Mouse (Mus musculus): Measurements from ENCODE around the gene Gpn2. TPM values are rescaled to one million over a fixed set of nuclear protein-coding genes. Genes with fewer than 3 reads are reported as not detected.

Gpn2 gene
- total and polyA plus RNA-seq, 3 experiments, result 35.9 to 36.8 (median 36.2) TPM

GRCm38 (mm10) chr4:133552768-133553447 lies 31.3 kb upstream of the Gpn2 start, which contains the start of gene Nr0b2:
Gene Nr0b2 (plus strand): TSS chr4:133553376.
- DNase-seq (ENCODE audit: extremely low read depth), result no peak
- no peak within 1 kb of the TSS for H3K4me2 ChIP-seq (ENCODE audit: insufficient read depth, low read depth, poor library complexity, severe bottlenecking)
- H3K4me3 ChIP-seq (replicated peaks in 1 of 3; ENCODE audit: low read depth in 2 of 3, low read length in 2 of 3, poor library complexity in 1 of 3), result no peak within 1 kb of the TSS
- H3K27me3 ChIP-seq (replicated peaks), result peaks cover 15% of the 10 kb centered on the region
- in situ Hi-C loops (cut with MboI; ENCODE audit: low pct_ligation_motif_present, low pct_unique_long_range_greater_than_20kb, low sequenced_read_pairs) (no loop called here), dilution Hi-C loops (cut with MboI; ENCODE audit: extremely low pct_ligation_motif_present, extremely low pct_unique_long_range_greater_than_20kb, low sequenced_read_pairs) (no loop called here)
- H3K9ac ChIP-seq (ENCODE audit: insufficient read depth, low read depth), result no peak within 1 kb of the TSS
- no peak within 1 kb of the TSS for H3K27ac ChIP-seq (ENCODE audit: insufficient read depth, low read depth)
- peaks cover 9 to 10% of the 10 kb centered on the region in 2 experiments for H3K4me1 ChIP-seq (ENCODE audit: control insufficient read depth in 1 of 2, insufficient read depth in 2 of 2)
- H3K79me2 ChIP-seq (replicated peaks; ENCODE audit: control insufficient read depth, extremely low read depth, insufficient read depth, poor library complexity, severe bottlenecking), result no peaks in the 10 kb centered on the region
- H3K9me3 ChIP-seq (replicated peaks; ENCODE audit: low read length), result peaks cover 5% of the 10 kb centered on the region
- no peak for TF ChIP-seq PAX5 (IDR thresholded peaks at IDR 0.05; ENCODE audit: low read length)
- peak; percentile 27; the same call in 1 of the 2 replicates for TF ChIP-seq ZNF384 (IDR thresholded peaks at IDR 0.05; ENCODE audit: low read depth, low read length)
- TF ChIP-seq MAX (IDR thresholded peaks at IDR 0.05; ENCODE audit: low read length), result peak; percentile 50; the same call in 1 of the 2 replicates
- TF ChIP-seq JUND (conservative IDR thresholded peaks at IDR 0.05; ENCODE audit: low read depth, low read length), result no peak
- 0 out of 2 replicates have a peak, but pooled peaks have one; percentile 70 for TF ChIP-seq MYC (IDR thresholded peaks at IDR 0.05; ENCODE audit: low read depth, low read length)
- H3K36me3 ChIP-seq (replicated peaks in 1 of 2; ENCODE audit: control insufficient read depth in 1 of 2, insufficient read depth in 1 of 2, low read length in 1 of 2), result no peaks in the 10 kb centered on the region

DNA sequence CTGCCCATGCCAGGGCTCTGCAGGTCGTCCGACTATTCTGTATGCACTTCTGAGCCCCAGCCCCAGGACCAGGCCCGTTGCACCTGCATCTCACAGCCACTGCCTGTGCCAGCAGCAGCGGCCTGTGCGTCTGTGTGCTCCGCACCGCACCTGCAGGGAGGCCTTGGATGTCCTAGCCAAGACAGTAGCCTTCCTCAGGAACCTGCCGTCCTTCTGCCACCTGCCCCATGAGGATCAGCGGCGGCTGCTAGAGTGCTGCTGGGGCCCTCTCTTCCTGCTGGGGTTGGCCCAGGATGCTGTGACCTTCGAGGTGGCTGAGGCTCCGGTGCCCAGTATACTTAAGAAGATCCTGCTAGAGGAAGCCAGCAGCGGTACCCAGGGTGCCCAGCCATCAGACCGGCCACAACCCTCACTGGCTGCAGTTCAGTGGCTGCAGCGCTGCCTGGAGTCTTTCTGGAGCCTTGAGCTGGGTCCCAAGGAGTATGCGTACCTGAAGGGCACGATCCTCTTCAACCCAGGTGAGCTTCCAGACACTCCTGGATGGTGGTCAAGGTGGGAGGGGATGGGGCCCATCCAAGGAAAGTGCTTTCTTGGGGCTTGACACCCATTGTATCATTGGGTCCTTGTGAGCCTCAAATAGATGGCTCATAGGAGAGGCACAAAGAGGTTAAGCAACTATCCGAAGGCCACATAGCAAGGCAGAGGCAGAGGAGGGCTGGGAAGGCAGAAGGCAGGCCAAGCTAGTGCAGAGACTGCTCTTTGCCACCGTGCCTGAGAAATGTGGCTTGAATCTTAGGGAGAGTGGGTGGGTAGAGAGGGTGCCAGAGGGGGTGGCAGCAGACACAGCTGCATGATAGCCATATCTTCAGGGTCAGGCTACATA lies 30.5 kb upstream of the Gpn2 start:
- TF ChIP-seq MAFK (IDR thresholded peaks at IDR 0.05; ENCODE audit: insufficient replicate concordance, low read length) (no peak), GABPA (IDR thresholded peaks at IDR 0.05; ENCODE audit: insufficient replicate concordance, low read depth, low read length) (no peak), SIN3A (IDR thresholded peaks at IDR 0.05; ENCODE audit: low read length) (no peak), UBTF (IDR thresholded peaks at IDR 0.05; ENCODE audit: low read depth, low read length) (no peak), ELF1 (IDR thresholded peaks at IDR 0.05; ENCODE audit: low read depth, low read length) (no peak), SMC3 (IDR thresholded peaks at IDR 0.05; ENCODE audit: low read depth, low read length) (no peak), ZMIZ1 (IDR thresholded peaks at IDR 0.05; ENCODE audit: low read depth, low read length) (no peak)
- in situ Hi-C loops (cut with MboI; ENCODE audit: low pct_ligation_motif_present, low pct_unique_long_range_greater_than_20kb, low sequenced_read_pairs), result no loop called here
- H3K27ac ChIP-seq (ENCODE audit: insufficient read depth, low read depth), result no peak overlapping the region

More for the DNA sequence above, 30.5 kb upstream of the Gpn2 start:
- Histone ChIP-seq H3K4me3 (replicated peaks in 1 of 3; ENCODE audit: low read depth in 2 of 3, low read length in 2 of 3, poor library complexity in 1 of 3) (no peak overlapping the region), H3K9ac (ENCODE audit: insufficient read depth, low read depth) (no peak overlapping the region), H3K27me3 (replicated peaks) (peaks cover 19% of the 10 kb centered on the region), H3K4me2 (ENCODE audit: insufficient read depth, low read depth, poor library complexity, severe bottlenecking) (no peak overlapping the region), H3K9me3 (replicated peaks; ENCODE audit: low read length) (peaks cover 5% of the 10 kb centered on the region), H3K79me2 (replicated peaks; ENCODE audit: control insufficient read depth, extremely low read depth, insufficient read depth, poor library complexity, severe bottlenecking) (no peaks in the 10 kb centered on the region), H3K4me1 (ENCODE audit: control insufficient read depth in 1 of 2, insufficient read depth in 2 of 2) (peaks cover 9 to 10% of the 10 kb centered on the region in 2 experiments), H3K36me3 (replicated peaks in 1 of 2; ENCODE audit: control insufficient read depth in 1 of 2, insufficient read depth in 1 of 2, low read length in 1 of 2) (no peaks in the 10 kb centered on the region)
- DNase-seq (ENCODE audit: extremely low read depth), result no peak
- dilution Hi-C loops (cut with MboI; ENCODE audit: extremely low pct_ligation_motif_present, extremely low pct_unique_long_range_greater_than_20kb, low sequenced_read_pairs), result no loop called here
